Mouse (Mus musculus) fibroblast of lung, adult 2 months (primary cell): ENCODE results near the gene Oscp1.
"Not testable (repeated sequence)": the region's sequence is repeated elsewhere in the genome, so short reads cannot be mapped to it uniquely, and the experiment has no call there.

Experiments used
- DNase-seq: peaks from one replicate; pipeline ENCODE4 v3.0.0-alpha.2; 2011; ENCODE audit warnings: low read depth

Oscp1 gene

DNA sequence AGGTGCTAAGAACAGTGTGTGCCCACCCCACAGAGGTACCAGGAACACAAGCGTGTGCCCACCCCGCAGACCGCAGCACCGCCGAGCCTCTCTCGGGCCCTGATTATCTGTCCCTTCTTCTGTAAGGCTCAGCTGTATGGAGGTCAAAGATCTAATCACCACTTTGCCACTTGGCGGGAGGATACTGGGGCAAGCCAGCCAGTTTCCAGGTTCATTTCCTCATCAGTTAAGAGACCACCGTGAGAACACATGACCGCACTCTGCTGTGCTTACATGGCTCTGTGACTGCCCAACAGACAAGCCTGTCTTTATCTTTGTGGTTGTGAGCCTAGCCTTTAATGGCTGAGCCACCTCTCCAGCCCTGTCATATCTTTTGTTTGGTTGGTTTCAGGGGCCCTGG is 24.7 kb downstream of the Oscp1 start:
- DNase-seq = no peak

DNA sequence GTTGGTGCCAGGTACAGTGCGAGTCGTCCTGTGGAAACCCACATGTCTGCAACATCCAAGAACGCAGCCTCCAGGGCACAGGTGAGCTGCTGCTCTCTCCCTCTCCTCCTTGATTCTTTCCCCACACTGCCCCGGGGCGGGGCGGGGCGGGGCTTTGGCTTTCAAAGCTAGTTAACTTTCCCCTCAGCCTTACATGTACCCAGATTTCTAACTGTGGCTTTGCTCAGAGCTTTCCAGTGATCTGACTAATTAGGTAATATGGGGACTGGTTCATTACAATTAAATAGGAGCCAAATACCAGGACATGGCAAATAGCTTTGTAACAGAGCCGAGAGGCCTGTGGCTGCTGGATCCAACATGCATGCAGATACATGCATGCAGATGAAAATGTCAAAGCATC is 26.0 kb downstream of the Oscp1 start:
- no peak for DNase-seq

DNA sequence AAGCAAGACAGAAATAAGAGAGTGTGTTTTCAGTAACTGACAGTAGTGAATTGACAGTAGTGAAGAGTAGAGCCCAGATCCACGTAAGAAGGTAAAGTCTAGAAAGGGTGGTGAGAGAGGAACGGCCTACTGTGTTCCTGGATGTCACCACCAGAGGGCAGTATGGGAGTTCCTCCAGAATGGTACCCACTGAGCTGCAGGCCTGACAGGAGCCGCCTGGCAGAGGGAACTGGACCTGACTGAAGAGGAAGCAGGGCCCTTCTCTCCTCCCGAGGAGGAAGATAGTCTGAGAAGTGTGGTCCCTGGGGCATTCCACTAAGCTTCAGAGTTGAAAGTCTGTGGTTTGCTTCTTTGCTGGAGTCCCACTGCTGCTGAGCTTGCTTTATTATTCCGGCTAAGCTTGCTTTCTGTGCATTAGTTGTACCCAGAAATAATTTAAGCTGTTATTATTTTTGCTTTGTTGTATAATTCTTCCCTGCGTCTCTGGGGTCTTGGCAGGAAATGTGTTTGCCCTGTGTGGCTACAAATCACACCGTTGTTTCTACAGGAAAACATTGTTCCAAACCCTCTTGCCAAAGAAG is 27.7 kb downstream of the Oscp1 start:
- DNase-seq = no peak

GRCm38 (mm10) chr4:126090101-126090847 is 31.9 kb downstream of the Oscp1 start:
- DNase-seq = no peak

- no peak for DNase-seq
Measured at GRCm38 (mm10) chr4:126090848-126091124, 32.4 kb downstream of the Oscp1 start.

DNA sequence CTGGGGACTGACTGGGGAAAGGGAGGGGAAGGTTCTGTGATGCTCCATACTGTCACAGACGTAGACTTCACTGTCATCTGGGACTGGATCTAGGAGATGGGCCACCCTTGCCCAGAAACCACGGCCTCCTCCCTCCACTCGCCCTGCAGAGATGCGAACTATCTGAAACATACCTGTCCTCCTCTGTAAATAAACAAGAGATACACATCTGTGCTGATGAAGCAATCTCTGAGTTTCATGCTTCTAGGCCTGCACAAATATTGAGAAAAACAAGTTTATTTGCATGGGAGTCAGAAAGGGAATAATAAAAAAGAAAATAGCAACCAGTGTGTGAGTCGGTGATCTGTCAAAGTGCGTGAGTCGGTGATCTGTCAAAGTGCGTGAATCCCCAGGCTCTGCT is 33.5 kb downstream of the Oscp1 start:
- no peak for DNase-seq

DNA sequence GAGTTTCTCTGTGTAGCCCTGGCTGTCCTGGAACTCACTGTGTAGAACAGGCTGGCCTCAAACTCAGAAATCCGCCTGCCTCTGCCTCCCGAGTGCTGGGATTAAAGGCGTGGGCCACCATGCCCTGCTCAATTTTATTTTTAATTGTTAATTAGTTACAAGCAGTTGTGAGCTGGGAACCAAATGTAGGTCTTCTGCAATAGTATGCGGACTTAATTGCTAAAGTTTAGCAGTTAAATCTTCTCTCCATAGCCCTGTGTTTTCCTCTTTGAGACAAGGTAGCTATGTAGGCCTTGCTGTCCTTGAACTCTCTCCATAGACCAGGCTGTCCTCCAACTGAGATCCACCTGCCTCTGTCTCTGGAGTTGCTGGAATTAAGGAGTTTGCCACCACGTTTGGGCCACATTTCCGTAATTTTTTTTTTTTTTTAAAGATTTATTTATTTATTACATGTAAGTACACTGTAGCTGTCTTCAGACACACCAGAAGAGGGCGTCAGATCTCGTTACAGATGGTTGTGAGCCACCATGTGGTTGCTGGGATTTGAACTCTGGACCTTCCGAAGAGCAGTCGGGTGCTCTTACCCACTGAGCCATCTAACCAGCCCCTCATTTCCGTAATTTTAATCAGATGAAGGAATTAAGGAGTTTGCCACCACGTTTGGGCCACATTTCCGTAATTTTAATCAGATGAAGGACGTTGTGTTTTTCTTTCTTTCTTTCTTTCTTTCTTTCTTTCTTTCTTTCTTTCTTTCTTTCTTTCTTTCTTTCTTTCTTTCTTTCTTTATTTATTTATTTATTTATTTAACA is 37.5 kb downstream of the Oscp1 start:
- not testable (repeated sequence) for DNase-seq

GRCm38 (mm10) chr4:126096464-126097111 is 38.2 kb downstream of the Oscp1 start, which contains the start of gene Lsm10:
TSS of gene Lsm10 (plus strand) at chr4:126096623.
- DNase-seq = peak; percentile 88

DNA sequence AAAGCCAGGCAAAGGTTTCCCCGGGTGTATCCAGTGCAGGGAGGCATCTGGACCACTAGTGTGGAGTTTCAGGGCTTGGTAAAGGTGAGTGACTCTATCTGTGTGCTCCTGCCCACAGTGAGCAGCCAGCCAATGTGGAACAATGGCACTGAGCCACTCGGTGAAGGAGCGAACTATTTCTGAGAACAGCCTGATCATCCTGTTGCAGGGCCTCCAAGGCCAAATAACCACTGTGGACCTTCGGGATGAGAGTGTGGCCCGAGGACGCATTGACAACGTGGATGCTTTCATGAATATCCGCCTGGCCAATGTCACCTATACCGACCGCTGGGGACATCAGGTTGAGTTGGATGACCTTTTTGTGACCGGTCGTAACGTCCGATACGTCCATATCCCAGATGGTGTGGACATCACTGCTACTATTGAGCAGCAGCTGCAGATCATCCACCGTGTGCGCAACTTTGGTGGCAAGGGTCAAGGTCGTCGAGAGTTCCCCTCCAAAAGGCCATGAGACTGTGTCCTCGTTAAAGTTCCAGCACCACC is 39.4 kb downstream of the Oscp1 start:
- no peak for DNase-seq

DNA sequence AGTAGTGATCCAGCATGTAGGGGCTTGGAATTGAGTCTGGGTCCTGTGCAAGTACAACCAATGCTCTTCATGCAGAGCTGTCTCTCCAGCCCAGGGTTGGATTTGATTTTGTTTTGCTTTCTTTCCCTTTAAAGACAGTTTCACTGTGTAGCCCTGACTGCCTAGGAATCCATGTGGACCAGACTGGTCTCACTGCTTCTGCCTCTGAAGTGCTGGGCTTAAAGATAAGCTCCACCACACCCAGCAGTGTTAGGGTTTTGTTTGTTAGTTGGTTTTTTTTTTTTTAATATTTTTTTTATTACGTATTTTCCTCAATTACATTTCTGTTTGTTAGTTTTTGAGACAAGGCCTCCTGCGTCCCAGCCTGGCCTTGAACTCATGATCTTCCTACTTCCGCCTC is 41.0 kb downstream of the Oscp1 start:
- no peak for DNase-seq

DNA sequence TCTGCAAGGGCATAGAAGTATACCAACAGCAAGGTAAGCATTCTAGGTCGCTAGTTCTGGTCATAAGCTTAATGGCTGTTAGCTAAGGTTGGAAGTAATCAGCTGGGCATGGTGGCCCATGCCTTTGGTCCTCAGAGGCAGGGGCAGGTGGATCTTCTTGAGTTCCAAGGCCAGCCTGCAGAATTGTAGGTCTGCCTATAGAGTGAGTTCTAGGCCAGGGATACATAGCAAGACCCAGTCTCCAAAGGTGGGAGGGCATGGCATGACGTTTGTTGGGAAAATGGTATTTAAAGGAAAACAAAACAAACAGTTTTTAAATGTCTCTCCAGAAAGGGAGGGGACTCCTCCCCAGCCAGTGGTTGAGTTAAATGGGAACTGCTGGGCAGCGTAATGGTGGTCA is 42.4 kb downstream of the Oscp1 start:
- DNase-seq = no peak

DNA sequence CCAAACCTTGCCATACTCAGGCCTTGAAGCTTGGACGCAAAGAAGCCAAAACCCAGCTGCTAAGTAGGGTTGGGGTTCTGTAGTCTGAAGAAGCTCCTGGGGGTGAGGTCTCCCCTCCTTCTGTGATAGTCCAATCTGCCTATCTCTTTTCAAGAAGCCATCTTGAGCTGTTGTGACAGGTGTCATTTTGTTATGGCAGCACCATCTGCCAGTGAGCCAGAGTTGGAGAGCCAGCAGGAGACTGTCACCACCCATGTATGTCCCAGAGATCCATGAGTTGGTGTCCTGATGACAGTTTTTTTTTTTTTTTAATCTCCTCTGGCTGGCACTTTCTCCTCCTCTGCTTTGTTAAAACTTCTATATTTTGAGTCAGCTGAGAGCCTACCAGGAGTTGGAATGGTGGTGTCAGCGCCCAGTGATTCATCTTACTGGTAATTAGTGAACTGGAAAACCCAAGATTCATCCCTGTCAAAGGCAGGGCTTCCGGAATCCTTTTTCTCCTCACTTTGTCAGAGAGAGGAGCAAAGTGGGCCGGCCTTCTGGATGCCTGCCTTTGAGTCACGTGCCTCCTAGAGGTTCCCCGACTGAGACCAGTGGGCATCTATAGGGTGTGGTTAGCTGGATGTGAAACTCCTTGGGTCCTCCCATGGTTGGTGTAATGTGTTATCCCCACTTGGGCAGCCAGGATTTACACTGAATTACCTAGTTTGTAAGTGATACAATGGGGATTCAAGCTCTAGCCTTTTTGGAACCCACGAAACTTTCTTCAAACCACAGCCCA is 43.9 kb downstream of the Oscp1 start:
- no peak for DNase-seq

DNA sequence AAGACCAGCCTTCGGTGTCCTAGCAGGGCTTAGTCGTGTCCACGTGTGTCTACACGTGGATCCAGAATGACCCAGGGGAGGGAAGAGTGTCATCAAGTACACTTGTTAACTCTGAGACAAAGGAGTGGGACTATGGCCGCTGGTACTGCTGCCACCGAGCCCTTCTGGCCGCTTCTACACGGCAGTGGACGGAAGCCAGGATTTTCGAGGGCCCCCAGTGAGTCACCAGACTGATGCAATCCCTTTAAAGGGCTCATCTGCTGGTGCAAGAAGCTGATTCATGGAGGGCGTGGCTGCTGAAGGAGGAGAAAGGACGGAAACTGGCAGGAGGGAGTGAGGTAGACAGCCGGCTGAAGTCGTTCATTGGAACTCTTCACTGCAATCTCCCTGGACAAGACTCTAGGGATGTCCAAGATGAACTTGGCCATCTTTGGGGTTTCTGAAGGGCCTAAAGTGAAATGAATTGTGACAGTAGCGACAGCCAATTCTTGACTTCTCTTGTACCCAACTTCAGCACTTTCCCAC is 44.8 kb downstream of the Oscp1 start:
- DNase-seq = peak; percentile 90

GRCm38 (mm10) chr4:126103590-126104068 is 45.3 kb downstream of the Oscp1 start, which contains the start of gene Stk40:
TSS of gene Stk40 (plus strand) at chr4:126103957.
- peak; percentile 94 for DNase-seq

- no peak for DNase-seq
Measured at GRCm38 (mm10) chr4:126104261-126105075, 46.1 kb downstream of the Oscp1 start.

DNA sequence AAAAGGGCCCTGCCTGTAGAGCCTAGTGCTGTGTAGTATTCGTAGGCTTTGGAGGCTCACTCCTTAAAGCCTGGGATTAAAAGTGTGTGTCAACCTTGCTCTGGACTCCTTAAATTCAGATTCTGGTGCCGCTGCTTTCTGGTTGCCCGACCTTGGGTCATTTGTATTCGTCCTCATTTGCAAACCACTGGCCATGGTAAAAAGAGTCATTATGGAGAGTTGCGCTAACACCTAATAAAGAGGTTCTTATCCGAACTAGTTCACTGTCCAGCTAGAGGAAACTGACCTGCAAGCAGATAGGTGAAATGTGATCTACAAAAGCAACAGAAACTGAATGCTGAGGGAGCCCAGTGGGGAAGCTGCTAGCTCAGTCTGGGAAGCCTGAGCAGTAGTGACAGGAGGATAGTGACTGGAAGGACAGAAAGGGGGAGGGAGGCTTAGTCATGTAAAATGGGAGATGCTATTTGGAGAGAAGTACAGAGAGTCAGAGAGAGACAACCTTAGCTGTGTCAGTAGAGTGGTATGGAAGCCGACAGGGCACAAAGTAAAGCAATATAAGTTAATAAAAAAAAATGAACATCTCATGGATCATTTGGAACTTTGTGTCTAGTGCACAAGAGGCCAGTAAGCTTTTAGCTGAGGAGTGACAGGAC is 46.9 kb downstream of the Oscp1 start:
- no peak for DNase-seq

GRCm38 (mm10) chr4:126108061-126108740 is 49.8 kb downstream of the Oscp1 start:
- no peak for DNase-seq

- DNase-seq = no peak
Measured at GRCm38 (mm10) chr4:126109613-126110373, 51.4 kb downstream of the Oscp1 start.
